Mouse (Mus musculus) testis, adult 2 months (tissue): ENCODE data around the gene Gal3st2b.
"Not testable (repeated sequence)": the region's sequence is repeated elsewhere in the genome, so short reads cannot be mapped to it uniquely, and the experiment has no call there.

Experiments
- CTCF ChIP-seq: fragments of 200-500 bp; IDR thresholded peaks from 2 replicates; pipeline ENCODE4 v1.5.1; 2012; ENCODE audit warnings: low read depth, mild to moderate bottlenecking, inconsistent platforms, low read length, moderate library complexity; ENCODE audit not compliant: control insufficient read depth, insufficient read depth, insufficient replicate concordance
- POLR2A ChIP-seq: fragments of 200-500 bp; IDR thresholded peaks from 2 replicates; pipeline ENCODE4 v1.6.1; 2012; ENCODE audit warnings: low read depth, mild to moderate bottlenecking, inconsistent platforms, low read length, moderate library complexity; ENCODE audit not compliant: control insufficient read depth

DNA sequence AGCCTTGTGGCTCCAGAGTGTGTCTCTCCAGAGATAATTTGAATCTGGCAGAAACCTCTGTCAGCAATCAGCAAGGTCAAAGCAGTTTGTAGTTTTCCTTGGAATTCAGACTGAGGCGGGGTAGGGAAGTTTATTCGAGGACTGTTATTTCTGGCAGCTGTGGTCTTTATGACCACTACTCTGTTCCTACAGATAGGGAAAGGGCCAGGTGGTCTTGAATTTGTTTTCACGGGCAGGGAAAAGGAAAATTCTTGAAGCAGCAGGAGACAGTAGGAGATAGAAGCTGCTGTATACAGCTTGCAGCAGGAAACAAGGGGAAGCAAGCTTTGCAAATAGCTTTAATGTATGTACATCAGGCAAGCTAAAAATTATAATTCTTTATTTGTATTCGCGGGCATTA, 52.3 kb downstream of the Gal3st2b start:
- TF ChIP-seq CTCF, POLR2A: not testable (repeated sequence)
